Mouse (Mus musculus): ENCODE results near the gene Fzd4. TPM values are rescaled to one million over a fixed set of nuclear protein-coding genes. Genes with fewer than 3 reads are reported as not detected.

The Fzd4 gene
- total RNA-seq, 1 experiment = 2.2 TPM

- Histone ChIP-seq H3K9ac (ENCODE audit: insufficient read depth, low read depth, low read length, poor library complexity, severe bottlenecking) (no peak overlapping the region), H3K36me3 (ENCODE audit: control insufficient read depth, insufficient read depth, low read length, poor library complexity, severe bottlenecking) (no peaks in the 10 kb centered on the region), H3K27ac (ENCODE audit: insufficient read depth, low read depth, low read length, poor library complexity, severe bottlenecking) (no peak overlapping the region), H3K9me3 (ENCODE audit: control insufficient read depth, insufficient read depth, low read depth, low read length) (no peaks in the 10 kb centered on the region), H3K4me3 (ENCODE audit: insufficient read depth in 1 of 2, low read depth in 1 of 2, low read length in 2 of 2, poor library complexity in 1 of 2, severe bottlenecking in 1 of 2) (no peak overlapping the region), H3K4me1 (ENCODE audit: control insufficient read depth in 2 of 2, insufficient read depth in 2 of 2, low read length in 2 of 2, poor library complexity in 1 of 2) (0 out of 4 replicates have a peak, but pooled peaks cover 0 to 2% of the 10 kb centered on the region in 2 experiments)
- TF ChIP-seq MAFK (IDR thresholded peaks at IDR 0.05; ENCODE audit: insufficient read depth, low read depth, low read length) = no peak
- no peak for TF ChIP-seq ZNF384 (IDR thresholded peaks at IDR 0.05; ENCODE audit: low read depth, low read length)
- no peak for TF ChIP-seq HCFC1 (IDR thresholded peaks at IDR 0.05; ENCODE audit: borderline replicate concordance, insufficient read depth, low read length)
- no peak for TF ChIP-seq CHD2 (IDR thresholded peaks at IDR 0.05; ENCODE audit: low read depth, low read length)
- TF ChIP-seq ZC3H11A (IDR thresholded peaks at IDR 0.05; ENCODE audit: borderline replicate concordance, low read depth, low read length) = no peak
- DNase-seq (ENCODE audit: low read depth, low spot score) = no peak
- in situ Hi-C loops (cut with MboI; ENCODE audit: low sequenced_read_pairs in 2 of 2, unreplicated experiment in 2 of 2) = no loop called here
These were observed 32.4 kb upstream of the Fzd4 start for GRCm38 (mm10) chr7:89371623-89372295.

DNA sequence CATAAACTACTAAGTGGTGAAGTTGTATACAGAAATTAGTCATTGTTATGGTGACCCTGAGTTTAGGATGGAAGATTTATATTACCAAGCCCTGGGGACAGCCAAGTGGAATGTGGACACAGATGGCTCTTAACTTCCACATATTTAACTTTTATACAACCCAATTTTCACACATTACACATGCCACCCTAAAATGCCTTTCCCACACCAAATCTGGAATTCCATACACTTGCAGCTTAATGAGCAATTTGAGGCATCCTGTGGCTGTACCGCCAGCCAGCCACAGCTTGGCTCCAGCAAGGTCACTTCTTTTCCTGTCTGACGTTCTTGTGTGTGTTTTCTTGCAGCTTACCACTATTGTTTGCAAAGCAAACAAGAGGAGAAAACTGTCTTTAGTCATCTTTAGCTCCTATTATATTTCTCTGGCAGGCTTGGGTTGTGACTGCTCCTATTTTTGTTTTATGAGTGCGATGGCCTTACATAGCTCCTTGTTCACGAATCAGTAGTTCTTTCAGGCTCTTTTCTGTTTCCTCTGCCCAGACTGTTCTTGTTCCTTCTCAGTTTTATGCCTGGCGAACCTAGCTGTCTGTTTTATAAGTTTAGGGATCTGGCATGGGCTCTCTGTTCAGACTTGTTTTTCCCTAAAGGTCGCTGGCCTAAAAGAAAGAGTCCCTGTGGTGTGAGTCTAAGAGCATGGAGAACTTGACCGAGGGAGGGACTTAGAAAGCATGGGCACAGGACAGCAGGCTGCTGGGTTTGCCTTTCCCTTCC lies 23.0 kb upstream of the Fzd4 start:
- no peaks in the 10 kb centered on the region for H3K36me3 ChIP-seq (ENCODE audit: control insufficient read depth, insufficient read depth, low read length, poor library complexity, severe bottlenecking)
- H3K4me1 ChIP-seq (ENCODE audit: control insufficient read depth in 2 of 2, insufficient read depth in 2 of 2, low read length in 2 of 2, poor library complexity in 1 of 2) = no peaks in the 10 kb centered on the region
- H3K4me3 ChIP-seq (ENCODE audit: insufficient read depth in 1 of 2, low read depth in 1 of 2, low read length in 2 of 2, poor library complexity in 1 of 2, severe bottlenecking in 1 of 2) = no peak overlapping the region
- TF ChIP-seq MAFK (IDR thresholded peaks at IDR 0.05; ENCODE audit: insufficient read depth, low read depth, low read length) = no peak
- no peak for TF ChIP-seq CHD2 (IDR thresholded peaks at IDR 0.05; ENCODE audit: low read depth, low read length)
- TF ChIP-seq ZNF384 (IDR thresholded peaks at IDR 0.05; ENCODE audit: low read depth, low read length) = no peak
- no peak for TF ChIP-seq ZC3H11A (IDR thresholded peaks at IDR 0.05; ENCODE audit: borderline replicate concordance, low read depth, low read length)
- no peak for TF ChIP-seq HCFC1 (IDR thresholded peaks at IDR 0.05; ENCODE audit: borderline replicate concordance, insufficient read depth, low read length)
- H3K9ac ChIP-seq (ENCODE audit: insufficient read depth, low read depth, low read length, poor library complexity, severe bottlenecking) = no peak overlapping the region
- H3K27ac ChIP-seq (ENCODE audit: insufficient read depth, low read depth, low read length, poor library complexity, severe bottlenecking) = no peak overlapping the region
- no peaks in the 10 kb centered on the region for H3K9me3 ChIP-seq (ENCODE audit: control insufficient read depth, insufficient read depth, low read depth, low read length)
- in situ Hi-C loops (cut with MboI; ENCODE audit: low sequenced_read_pairs in 2 of 2, unreplicated experiment in 2 of 2) = no loop called here
- no peak for DNase-seq (ENCODE audit: low read depth, low spot score)

- H3K4me3 ChIP-seq (ENCODE audit: insufficient read depth in 1 of 2, low read depth in 1 of 2, low read length in 2 of 2, poor library complexity in 1 of 2, severe bottlenecking in 1 of 2) = no peak overlapping the region
- DNase-seq (ENCODE audit: low read depth, low spot score) = no peak
- no peak overlapping the region for H3K27ac ChIP-seq (ENCODE audit: insufficient read depth, low read depth, low read length, poor library complexity, severe bottlenecking)
- in situ Hi-C loops (cut with MboI; ENCODE audit: low sequenced_read_pairs in 2 of 2, unreplicated experiment in 2 of 2) = no loop called here
- no peak overlapping the region for H3K9ac ChIP-seq (ENCODE audit: insufficient read depth, low read depth, low read length, poor library complexity, severe bottlenecking)
- TF ChIP-seq ZC3H11A (IDR thresholded peaks at IDR 0.05; ENCODE audit: borderline replicate concordance, low read depth, low read length) (no peak), MAFK (IDR thresholded peaks at IDR 0.05; ENCODE audit: insufficient read depth, low read depth, low read length) (no peak), CHD2 (IDR thresholded peaks at IDR 0.05; ENCODE audit: low read depth, low read length) (no peak), ZNF384 (IDR thresholded peaks at IDR 0.05; ENCODE audit: low read depth, low read length) (no peak), HCFC1 (IDR thresholded peaks at IDR 0.05; ENCODE audit: borderline replicate concordance, insufficient read depth, low read length) (no peak)
- no peaks in the 10 kb centered on the region for H3K9me3 ChIP-seq (ENCODE audit: control insufficient read depth, insufficient read depth, low read depth, low read length)
- H3K4me1 ChIP-seq (ENCODE audit: control insufficient read depth in 2 of 2, insufficient read depth in 2 of 2, low read length in 2 of 2, poor library complexity in 1 of 2) = no peaks in the 10 kb centered on the region
- no peaks in the 10 kb centered on the region for H3K36me3 ChIP-seq (ENCODE audit: control insufficient read depth, insufficient read depth, low read length, poor library complexity, severe bottlenecking)
These were observed 21.3 kb upstream of the Fzd4 start for GRCm38 (mm10) chr7:89382892-89383291.

GRCm38 (mm10) chr7:89388981-89389380 lies 15.2 kb upstream of the Fzd4 start:
- no peak overlapping the region for H3K27ac ChIP-seq (ENCODE audit: insufficient read depth, low read depth, low read length, poor library complexity, severe bottlenecking)
- in situ Hi-C loops (cut with MboI; ENCODE audit: low sequenced_read_pairs in 2 of 2, unreplicated experiment in 2 of 2) = no loop called here
- H3K4me1 ChIP-seq (ENCODE audit: control insufficient read depth in 2 of 2, insufficient read depth in 2 of 2, low read length in 2 of 2, poor library complexity in 1 of 2) = peaks cover 0 to 2% of the 10 kb centered on the region in 2 experiments; a peak in 1 of 4 replicates
- H3K4me3 ChIP-seq (ENCODE audit: insufficient read depth in 1 of 2, low read depth in 1 of 2, low read length in 2 of 2, poor library complexity in 1 of 2, severe bottlenecking in 1 of 2) = no peak overlapping the region
- no peaks in the 10 kb centered on the region for H3K36me3 ChIP-seq (ENCODE audit: control insufficient read depth, insufficient read depth, low read length, poor library complexity, severe bottlenecking)
- no peak for DNase-seq (ENCODE audit: low read depth, low spot score)
- TF ChIP-seq CHD2 (IDR thresholded peaks at IDR 0.05; ENCODE audit: low read depth, low read length) (no peak), HCFC1 (IDR thresholded peaks at IDR 0.05; ENCODE audit: borderline replicate concordance, insufficient read depth, low read length) (no peak), ZC3H11A (IDR thresholded peaks at IDR 0.05; ENCODE audit: borderline replicate concordance, low read depth, low read length) (no peak), ZNF384 (IDR thresholded peaks at IDR 0.05; ENCODE audit: low read depth, low read length) (no peak), MAFK (IDR thresholded peaks at IDR 0.05; ENCODE audit: insufficient read depth, low read depth, low read length) (no peak)
- H3K9me3 ChIP-seq (ENCODE audit: control insufficient read depth, insufficient read depth, low read depth, low read length) = no peaks in the 10 kb centered on the region
- no peak overlapping the region for H3K9ac ChIP-seq (ENCODE audit: insufficient read depth, low read depth, low read length, poor library complexity, severe bottlenecking)
